Mouse (Mus musculus): ENCODE data around the gene 1600002K03Rik.

The 1600002K03Rik gene

DNA sequence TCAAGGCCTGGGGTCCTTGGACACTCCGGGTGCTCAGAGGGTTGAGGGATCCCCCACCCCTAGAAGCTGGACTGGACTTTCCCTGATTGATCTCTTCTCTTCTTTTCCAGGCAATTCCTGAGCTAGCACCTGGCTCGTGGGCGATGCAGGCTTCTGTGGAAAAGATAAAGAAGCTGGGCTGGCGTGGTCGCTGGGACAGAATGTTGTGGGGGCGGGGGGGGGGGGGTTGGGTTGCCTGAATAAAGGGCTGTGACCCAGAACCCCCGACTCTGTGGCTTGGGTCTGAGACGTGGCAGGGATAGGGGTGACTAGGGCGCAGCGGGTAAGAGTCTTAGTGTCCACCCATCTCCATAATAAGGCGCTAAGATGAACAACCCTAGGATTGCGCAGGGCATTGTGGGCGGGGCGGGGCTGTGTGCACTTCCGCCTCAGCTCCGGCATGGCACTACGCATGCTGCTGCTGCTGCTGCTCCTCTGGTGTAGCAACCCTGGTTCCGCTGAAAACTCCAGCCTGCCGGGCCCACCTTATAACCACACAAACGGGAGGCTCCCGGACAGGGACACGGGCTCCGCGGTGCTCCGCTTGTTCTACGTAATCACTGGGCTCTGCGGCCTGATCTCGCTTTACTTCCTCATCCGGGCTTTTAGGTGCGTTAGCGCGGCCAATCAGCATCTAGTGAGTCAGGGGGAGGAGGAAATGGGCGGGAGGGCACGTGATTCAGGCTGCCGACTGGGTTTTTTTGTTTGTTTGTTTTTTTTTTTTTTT lies at the start of gene 1600002K03Rik:
TSS of gene 1600002K03Rik (plus strand) at position 418 of the 766 bp plus-strand sequence.
- DNase-seq (ENCODE audit: low spot score): peak; percentile 79

DNA sequence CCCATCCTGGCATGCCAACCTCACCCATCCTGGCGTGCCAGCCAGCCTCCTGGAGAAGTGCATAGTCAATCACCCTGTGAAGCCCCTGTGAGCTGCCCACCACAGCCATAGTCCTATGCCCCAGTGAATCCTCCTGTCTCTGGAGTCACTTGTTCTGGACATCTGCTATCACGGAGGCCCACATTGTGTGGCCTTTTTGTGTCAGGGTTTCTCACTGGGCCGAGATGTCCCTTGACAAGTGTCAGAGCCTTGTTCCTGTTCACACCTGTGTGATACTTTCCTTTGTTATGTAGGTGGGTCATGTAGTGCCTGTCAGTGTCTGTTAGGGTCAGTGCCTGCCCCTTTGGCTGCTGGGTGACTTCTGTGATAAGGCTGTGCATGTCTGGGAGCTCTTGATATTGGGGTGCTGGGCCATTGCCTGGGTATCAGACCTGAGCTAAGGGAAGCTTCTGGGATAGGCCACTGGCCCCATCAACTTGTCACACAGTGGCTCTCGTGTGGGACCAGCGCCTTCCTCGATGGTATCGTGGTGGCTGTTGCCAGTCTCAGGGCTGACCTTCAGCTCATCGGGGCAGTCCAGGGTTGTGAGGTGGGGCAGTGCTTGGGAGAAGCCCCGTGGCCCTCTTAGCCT lies 48.7 kb upstream of the 1600002K03Rik start:
- DNase-seq (ENCODE audit: low spot score): no peak

- no peak for DNase-seq (ENCODE audit: low spot score)
Observed at GRCm38 (mm10) chr10:80127920-80128319, 44.8 kb upstream of the 1600002K03Rik start.

- DNase-seq (ENCODE audit: low spot score): no peak
Observed at GRCm38 (mm10) chr10:80129846-80130245, 42.9 kb upstream of the 1600002K03Rik start.

DNA sequence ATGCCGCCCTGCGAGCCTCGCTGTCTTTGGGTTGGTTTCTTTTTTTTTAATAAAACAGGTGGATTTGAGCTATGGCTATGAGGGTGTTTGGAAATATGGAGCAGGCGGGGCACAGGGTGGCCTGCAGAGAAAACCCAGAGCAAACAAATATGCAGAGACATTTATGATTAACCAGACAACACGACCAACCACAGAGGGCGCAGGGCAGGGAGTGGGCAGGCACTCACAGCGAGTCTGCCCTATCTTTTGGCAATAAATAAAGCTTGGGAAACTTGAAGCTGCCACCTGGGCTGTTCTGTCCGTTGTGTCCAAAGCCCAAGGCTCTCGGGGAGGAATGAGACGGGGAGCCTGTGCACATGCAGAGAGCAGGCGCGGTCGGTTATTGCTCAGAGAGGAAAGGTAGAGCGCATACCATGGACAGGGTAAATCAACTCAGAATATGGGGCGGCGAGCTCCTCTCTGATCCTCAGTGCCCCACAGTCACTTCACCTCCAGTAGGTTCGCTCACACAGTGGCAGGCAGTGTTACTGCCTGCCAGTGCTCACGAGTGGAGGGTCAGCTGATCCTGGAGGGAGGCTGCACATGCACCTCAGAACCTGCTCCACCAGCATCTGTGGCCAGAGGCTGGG lies 42.2 kb upstream of the 1600002K03Rik start:
- DNase-seq (ENCODE audit: low spot score): no peak

- DNase-seq (ENCODE audit: low spot score): peak; percentile 51
Observed at GRCm38 (mm10) chr10:80131316-80131951, 41.3 kb upstream of the 1600002K03Rik start.

DNA sequence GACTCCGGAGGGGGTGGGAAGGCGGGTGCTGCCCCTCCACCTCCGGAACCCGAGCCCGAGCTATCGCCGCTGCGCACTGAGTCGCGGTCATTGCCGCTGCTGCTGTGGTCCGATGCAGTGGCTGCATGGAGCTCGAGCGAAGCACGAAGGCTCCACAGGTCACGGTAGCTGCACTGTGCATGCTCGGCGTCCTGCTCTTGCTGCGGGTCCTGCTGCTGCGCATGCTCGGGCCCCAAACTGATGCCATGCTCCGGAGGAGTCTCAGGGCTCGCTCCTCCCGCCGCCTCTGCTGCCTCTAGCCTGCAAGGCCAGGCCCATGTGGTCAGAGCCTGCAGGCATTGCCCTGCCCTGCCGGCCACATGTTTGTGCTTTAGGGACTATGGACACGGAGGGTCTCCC lies 40.8 kb upstream of the 1600002K03Rik start:
- peak; percentile 37 for DNase-seq (ENCODE audit: low spot score)

GRCm38 (mm10) chr10:80133226-80133849 lies 39.4 kb upstream of the 1600002K03Rik start:
- no peak for DNase-seq (ENCODE audit: low spot score)

DNA sequence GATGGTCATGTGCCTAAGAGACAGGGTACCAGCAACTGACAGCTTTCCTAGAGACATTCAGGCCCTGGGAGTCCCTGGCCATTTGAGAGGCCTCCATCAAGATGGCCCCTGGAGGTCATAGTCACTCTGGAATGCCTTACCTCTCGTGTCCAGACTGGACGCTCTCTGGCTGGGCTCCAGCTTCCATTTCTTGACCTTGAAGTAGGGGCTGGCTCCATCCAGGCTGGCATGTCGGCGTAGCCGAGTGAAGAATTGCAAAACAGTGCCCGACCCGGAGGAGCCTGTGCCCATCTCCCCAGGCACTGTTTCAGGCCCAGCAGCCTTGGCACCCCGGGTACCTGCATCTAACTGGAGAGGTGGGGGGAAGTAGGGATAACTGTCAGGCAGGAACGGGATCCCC lies 38.3 kb upstream of the 1600002K03Rik start:
- DNase-seq (ENCODE audit: low spot score): no peak

GRCm38 (mm10) chr10:80135161-80135560 lies 37.6 kb upstream of the 1600002K03Rik start:
- no peak for DNase-seq (ENCODE audit: low spot score)

GRCm38 (mm10) chr10:80135641-80136040 lies 37.1 kb upstream of the 1600002K03Rik start:
- no peak for DNase-seq (ENCODE audit: low spot score)

DNA sequence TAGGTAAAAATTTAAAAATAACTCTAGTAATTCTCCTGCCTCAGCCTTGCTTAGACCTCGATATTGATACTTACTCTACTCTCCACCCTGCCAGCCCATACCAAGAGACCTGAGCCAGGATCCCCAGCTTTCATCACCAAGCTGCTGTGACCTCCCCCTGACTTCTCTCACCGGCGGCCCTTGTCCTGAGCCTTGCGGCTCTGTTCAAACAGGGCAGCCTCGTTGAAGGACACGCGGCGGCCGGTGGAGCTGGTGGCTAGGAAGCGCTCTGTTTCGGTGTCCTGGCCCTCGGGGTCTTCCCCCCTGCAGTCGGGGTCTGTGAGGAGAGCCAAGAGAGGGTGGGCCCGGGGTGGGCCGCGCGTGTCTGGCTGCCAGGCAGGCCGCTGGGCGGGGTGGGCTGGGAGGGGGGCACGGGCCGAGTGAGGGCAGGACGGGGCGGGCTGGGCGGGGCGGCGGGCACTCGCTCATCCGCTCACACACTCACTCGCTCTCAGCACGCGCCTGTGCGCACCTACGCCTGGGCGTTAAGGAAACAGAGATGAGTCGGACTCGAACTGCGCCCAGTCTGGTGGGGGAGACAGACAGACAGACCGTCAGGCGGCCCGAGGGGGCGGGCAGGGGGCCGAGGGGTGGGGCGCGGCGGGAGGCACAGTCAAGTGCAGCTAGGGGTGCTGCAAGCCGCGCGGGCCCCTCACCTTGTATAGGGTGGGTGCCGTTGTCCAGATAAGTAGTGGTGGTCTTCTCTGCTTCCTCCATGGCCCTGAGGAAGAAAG lies 36.4 kb upstream of the 1600002K03Rik start:
- no peak for DNase-seq (ENCODE audit: low spot score)

- DNase-seq (ENCODE audit: low spot score): peak; percentile 59
Observed at GRCm38 (mm10) chr10:80136952-80137625, 35.7 kb upstream of the 1600002K03Rik start.

DNA sequence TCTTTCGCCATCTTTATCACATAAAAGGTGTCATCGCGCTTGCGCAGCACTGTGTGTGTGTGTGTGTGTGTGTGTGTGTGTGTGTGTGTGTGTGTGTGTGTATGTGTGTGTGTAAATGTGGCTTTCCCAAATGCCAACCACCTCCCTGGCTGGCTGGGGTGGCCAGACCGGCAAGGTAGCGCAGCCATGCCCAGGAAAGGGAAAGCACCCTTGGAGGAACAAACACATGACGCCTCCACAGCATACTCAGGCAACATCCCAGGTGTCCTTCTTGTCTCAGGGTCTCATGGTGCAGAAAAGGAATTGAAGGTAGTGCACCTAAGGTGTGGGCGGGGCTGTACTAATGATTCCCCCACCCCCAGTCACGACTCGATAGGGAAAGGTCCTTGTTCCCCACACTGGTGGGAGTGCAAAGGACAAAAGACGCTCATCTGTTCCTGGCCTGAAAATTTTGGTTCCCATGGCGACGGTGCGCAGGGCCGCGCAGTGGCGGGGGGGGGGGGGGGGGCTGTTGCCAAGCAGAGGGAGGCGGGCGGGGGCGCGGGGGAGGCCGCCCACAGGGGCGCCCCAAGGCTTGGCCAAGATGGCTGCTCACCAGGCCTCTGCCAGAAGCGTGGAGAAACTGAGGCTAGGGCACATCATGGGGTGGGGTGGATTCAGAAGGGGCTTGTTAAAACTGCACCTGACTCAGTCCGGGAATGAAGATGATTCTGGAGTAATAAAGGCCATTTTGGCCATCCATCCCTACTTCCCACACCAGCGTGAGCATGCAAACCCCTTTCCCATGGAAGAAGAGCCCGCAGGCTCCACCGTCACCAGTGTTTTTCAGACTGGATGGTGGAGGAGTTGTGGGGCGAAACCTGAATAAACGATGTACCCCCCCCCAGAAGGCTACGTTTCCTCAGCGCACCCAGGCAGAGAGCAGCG lies 34.9 kb upstream of the 1600002K03Rik start:
- DNase-seq (ENCODE audit: low spot score): peak; percentile 53

GRCm38 (mm10) chr10:80138553-80139438 lies 33.9 kb upstream of the 1600002K03Rik start, which contains the start of gene Atp5d:
TSS of gene Atp5d (plus strand) at chr10:80138632.
- peak; percentile 69 for DNase-seq (ENCODE audit: low spot score)

DNA sequence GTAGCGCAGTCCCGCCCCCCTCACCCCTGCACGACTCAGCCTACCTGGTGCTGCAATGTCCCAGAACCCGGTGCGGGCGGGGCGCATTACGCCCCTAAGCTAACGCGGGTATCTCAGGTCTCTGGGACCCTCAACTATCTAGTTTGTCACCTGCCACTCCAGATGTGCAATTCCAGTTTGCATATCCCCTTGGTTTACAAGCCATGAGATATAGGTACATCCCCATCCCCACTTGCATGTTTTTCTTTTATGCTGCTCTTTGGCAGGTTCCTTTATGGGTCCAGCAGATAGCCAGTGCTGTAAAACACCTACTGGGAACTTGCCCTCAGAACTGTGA lies 33.3 kb upstream of the 1600002K03Rik start:
- no peak for DNase-seq (ENCODE audit: low spot score)

GRCm38 (mm10) chr10:80139975-80140665 lies 32.6 kb upstream of the 1600002K03Rik start:
- no peak for DNase-seq (ENCODE audit: low spot score)

DNA sequence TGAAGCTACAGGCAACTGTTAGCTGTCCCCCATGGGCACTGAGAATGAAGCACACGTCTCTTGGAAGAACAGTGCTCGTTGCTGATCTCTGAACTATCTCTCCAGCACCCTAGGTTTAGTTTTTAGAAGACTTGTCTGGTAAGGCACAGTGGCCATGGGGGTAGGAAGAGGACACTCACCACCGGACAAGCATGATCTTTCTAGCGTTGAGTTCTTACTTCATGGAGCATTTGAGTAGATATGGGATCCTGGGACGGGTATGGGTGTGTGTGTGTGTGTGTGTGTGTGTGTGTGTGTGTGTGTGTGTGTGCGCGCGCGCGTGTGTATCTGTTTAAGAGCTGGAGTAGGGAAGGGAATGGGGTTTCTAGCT lies 32.1 kb upstream of the 1600002K03Rik start, which contains the start of gene Cbarp:
TSS of gene Cbarp (minus strand) at position 170 of the 370 bp plus-strand sequence.
- no peak for DNase-seq (ENCODE audit: low spot score)
